Mouse (Mus musculus) embryonic facial prominence, embryonic 13.5 days (tissue): ENCODE measurements around the gene Cacna1d. TPM values are rescaled to one million over a fixed set of nuclear protein-coding genes. Genes with fewer than 3 reads are reported as not detected.

Experiments
- ATAC-seq: fragments of 200-750 bp; cut with Nextera tagmentation; 2 replicates; pipeline ENCODE4 v1.8.0; 2017; ENCODE audit warnings: low read depth; ENCODE audit not compliant: insufficient number of reproducible peaks, insufficient read depth, low FRiP score, low TSS enrichment
- H3K27ac ChIP-seq: fragments of 300-500 bp; sonication (generic); 2 replicates; pipeline ENCODE4 v1.5.1; 2015; ENCODE audit warnings: moderate library complexity, mild to moderate bottlenecking, inconsistent platforms
- H3K27me3 ChIP-seq: fragments of 300-500 bp; sonication (generic); 2 replicates; pipeline ENCODE4 v1.6.1; 2015; ENCODE audit warnings: mild to moderate bottlenecking, inconsistent platforms
- H3K36me3 ChIP-seq: fragments of 300-500 bp; sonication (generic); 2 replicates; pipeline ENCODE4 v1.6.1; 2015; ENCODE audit warnings: mild to moderate bottlenecking, inconsistent platforms
- H3K4me1 ChIP-seq: fragments of 300-500 bp; sonication (generic); 2 replicates; pipeline ENCODE4 v1.6.1; 2015; ENCODE audit warnings: inconsistent platforms
- H3K4me2 ChIP-seq: fragments of 300-500 bp; sonication (generic); 2 replicates; pipeline ENCODE4 v1.6.1; 2015; ENCODE audit warnings: moderate library complexity, mild to moderate bottlenecking, inconsistent platforms
- H3K4me3 ChIP-seq: fragments of 300-500 bp; sonication (generic); 2 replicates; pipeline ENCODE4 v1.5.1; 2015; ENCODE audit warnings: mild to moderate bottlenecking, inconsistent platforms
- H3K9ac ChIP-seq: fragments of 300-500 bp; sonication (generic); 2 replicates; pipeline ENCODE4 v1.6.1; 2015; ENCODE audit warnings: mild to moderate bottlenecking, inconsistent platforms
- H3K9me3 ChIP-seq: fragments of 300-500 bp; sonication (generic); 2 replicates; pipeline ENCODE4 v1.6.1; 2016; ENCODE audit warnings: inconsistent platforms
- WGBS: fragments of 180-500 bp; shearing (Covaris S2); methylation state at CpG from one replicate; pipeline ENCODE4 v1.1.7; 2015; ENCODE audit warnings: mixed read lengths; 5-methylcytosine and 5-hydroxymethylcytosine counted together
- polyA plus RNA-seq: library from polyadenylated mRNA; unstranded; fragments of >200 nt; fragmentation: Nextera tagmentation; extraction: Ambion mirVana; gene quantifications from 2 replicates; pipeline ENCODE4 v1.2.1, GENCODE M21; 2015

The Cacna1d gene
- polyA plus RNA-seq, 1 experiment from 2014 or later: 6.6 TPM

- Histone ChIP-seq H3K36me3 (no peaks in the 10 kb centered on the region), H3K9ac (no peak overlapping the region; the same call in 1 of the 2 replicates), H3K27me3 (0 out of 2 replicates have a peak, but pooled peaks cover 3% of the 10 kb centered on the region), H3K9me3 (no peaks in the 10 kb centered on the region), H3K4me1 (peaks cover 17% of the 10 kb centered on the region), H3K4me2 (peak overlapping the region; percentile 35), H3K4me3 (no peak overlapping the region), H3K27ac (peak overlapping the region; percentile 29; the same call in 1 of the 2 replicates)
- ATAC-seq: no peak
- WGBS: 33% methylated on average over 12 of the region's 12 CpGs
Observed at GRCm38 (mm10) chr14:30255701-30256400, 235.4 kb downstream of the Cacna1d start.

GRCm38 (mm10) chr14:30254776-30255175 is 236.5 kb downstream of the Cacna1d start:
- ATAC-seq: no peak
- Histone ChIP-seq H3K4me1 (peaks cover 17% of the 10 kb centered on the region), H3K27me3 (0 out of 2 replicates have a peak, but pooled peaks cover 3% of the 10 kb centered on the region), H3K36me3 (no peaks in the 10 kb centered on the region), H3K9me3 (no peaks in the 10 kb centered on the region), H3K4me3 (no peak overlapping the region), H3K9ac (no peak overlapping the region), H3K27ac (no peak overlapping the region), H3K4me2 (no peak overlapping the region)
- WGBS: 69% methylated on average over 4 of the region's 4 CpGs

- no peaks in the 10 kb centered on the region for H3K36me3 ChIP-seq
- peaks cover 27% of the 10 kb centered on the region for H3K4me1 ChIP-seq
- 74% methylated on average over 2 of the region's 2 CpGs for WGBS
- no peak overlapping the region for H3K4me3 ChIP-seq
- no peaks in the 10 kb centered on the region for H3K9me3 ChIP-seq
- H3K9ac ChIP-seq: no peak overlapping the region
- no peak for ATAC-seq
- no peak overlapping the region for H3K4me2 ChIP-seq
- H3K27ac ChIP-seq: no peak overlapping the region
- no peaks in the 10 kb centered on the region for H3K27me3 ChIP-seq
Observed at GRCm38 (mm10) chr14:30252824-30253223, 238.4 kb downstream of the Cacna1d start.

- Histone ChIP-seq H3K9ac (no peak overlapping the region), H3K4me3 (no peak overlapping the region), H3K27me3 (no peaks in the 10 kb centered on the region), H3K27ac (no peak overlapping the region), H3K4me1 (peaks cover 24% of the 10 kb centered on the region), H3K9me3 (no peaks in the 10 kb centered on the region), H3K36me3 (no peaks in the 10 kb centered on the region), H3K4me2 (no peak overlapping the region)
- 93% methylated on average over 5 of the region's 5 CpGs for WGBS
- ATAC-seq: no peak
Observed at GRCm38 (mm10) chr14:30251351-30251750, 239.9 kb downstream of the Cacna1d start.

- H3K9me3 ChIP-seq: no peaks in the 10 kb centered on the region
- H3K27me3 ChIP-seq: no peaks in the 10 kb centered on the region
- H3K36me3 ChIP-seq: no peaks in the 10 kb centered on the region
- no peak overlapping the region for H3K4me3 ChIP-seq
- H3K4me2 ChIP-seq: no peak overlapping the region
- H3K4me1 ChIP-seq: peaks cover 10% of the 10 kb centered on the region; the same call in 1 of the 2 replicates
- no peak overlapping the region for H3K9ac ChIP-seq
- no peak overlapping the region for H3K27ac ChIP-seq
- no peak for ATAC-seq
- WGBS: 74% methylated on average over 4 of the region's 4 CpGs
Observed at GRCm38 (mm10) chr14:30249591-30249990, 241.7 kb downstream of the Cacna1d start.

GRCm38 (mm10) chr14:30248811-30249210 is 242.4 kb downstream of the Cacna1d start:
- 49% methylated on average over 4 of the region's 4 CpGs for WGBS
- Histone ChIP-seq H3K9me3 (no peaks in the 10 kb centered on the region), H3K27me3 (no peaks in the 10 kb centered on the region), H3K9ac (no peak overlapping the region), H3K4me2 (no peak overlapping the region), H3K4me1 (peaks cover 10% of the 10 kb centered on the region; the same call in 1 of the 2 replicates), H3K4me3 (no peak overlapping the region), H3K27ac (no peak overlapping the region), H3K36me3 (no peaks in the 10 kb centered on the region)
- no peak for ATAC-seq

GRCm38 (mm10) chr14:30248121-30248520 is 243.1 kb downstream of the Cacna1d start:
- Histone ChIP-seq H3K4me3 (no peak overlapping the region), H3K4me1 (peaks cover 10% of the 10 kb centered on the region; the same call in 1 of the 2 replicates), H3K27me3 (no peaks in the 10 kb centered on the region), H3K4me2 (no peak overlapping the region), H3K9me3 (no peaks in the 10 kb centered on the region), H3K36me3 (no peaks in the 10 kb centered on the region), H3K9ac (no peak overlapping the region), H3K27ac (no peak overlapping the region)
- WGBS: 60% methylated on average over 8 of the region's 8 CpGs
- ATAC-seq: no peak

- H3K9me3 ChIP-seq: no peaks in the 10 kb centered on the region
- H3K36me3 ChIP-seq: no peaks in the 10 kb centered on the region
- peaks cover 10% of the 10 kb centered on the region; the same call in 1 of the 2 replicates for H3K4me1 ChIP-seq
- ATAC-seq: no peak
- no peak overlapping the region for H3K27ac ChIP-seq
- H3K4me3 ChIP-seq: no peak overlapping the region
- 85% methylated on average over 4 of the region's 4 CpGs for WGBS
- no peaks in the 10 kb centered on the region for H3K27me3 ChIP-seq
- no peak overlapping the region for H3K4me2 ChIP-seq
- H3K9ac ChIP-seq: no peak overlapping the region
Observed at GRCm38 (mm10) chr14:30247606-30248005, 243.6 kb downstream of the Cacna1d start.

- Histone ChIP-seq H3K9me3 (no peaks in the 10 kb centered on the region), H3K27ac (no peak overlapping the region), H3K4me2 (no peak overlapping the region), H3K36me3 (no peaks in the 10 kb centered on the region), H3K4me3 (no peak overlapping the region), H3K9ac (no peak overlapping the region), H3K27me3 (no peaks in the 10 kb centered on the region), H3K4me1 (peaks cover 10% of the 10 kb centered on the region; the same call in 1 of the 2 replicates)
- WGBS: 76% methylated on average over 5 of the region's 5 CpGs
- ATAC-seq: no peak
Observed at GRCm38 (mm10) chr14:30244776-30245175, 246.5 kb downstream of the Cacna1d start.

- Histone ChIP-seq H3K4me3 (no peak overlapping the region), H3K27ac (no peak overlapping the region), H3K27me3 (no peaks in the 10 kb centered on the region), H3K9me3 (no peaks in the 10 kb centered on the region), H3K9ac (no peak overlapping the region), H3K36me3 (no peaks in the 10 kb centered on the region), H3K4me2 (no peak overlapping the region), H3K4me1 (no peaks in the 10 kb centered on the region; the same call in 1 of the 2 replicates)
- 86% methylated on average over 3 of the region's 3 CpGs for WGBS
- no peak for ATAC-seq
Observed at GRCm38 (mm10) chr14:30242818-30243205, 248.4 kb downstream of the Cacna1d start.

GRCm38 (mm10) chr14:30242166-30242817 is 249.0 kb downstream of the Cacna1d start:
- 84% methylated on average over 13 of the region's 13 CpGs for WGBS

More at GRCm38 (mm10) chr14:30242166-30242817, 249.0 kb downstream of the Cacna1d start:
- ATAC-seq: no peak
- Histone ChIP-seq H3K9me3 (no peaks in the 10 kb centered on the region), H3K4me2 (no peak overlapping the region), H3K9ac (no peak overlapping the region), H3K36me3 (no peaks in the 10 kb centered on the region), H3K4me1 (no peaks in the 10 kb centered on the region; the same call in 1 of the 2 replicates), H3K4me3 (no peak overlapping the region), H3K27me3 (no peaks in the 10 kb centered on the region), H3K27ac (no peak overlapping the region)
